Mouse (Mus musculus): ENCODE results near the gene Pcx. TPM values are rescaled to one million over a fixed set of nuclear protein-coding genes. Genes with fewer than 3 reads are reported as not detected.
A peak's percentile ranks its signal among the peaks of the same experiment; 100 is the strongest.

The Pcx gene
- polyA plus RNA-seq, 1 experiment from 2014 or later: 11.8 TPM

- H3K27me3 ChIP-seq (replicated peaks): no peaks in the 10 kb centered on the region
- H3K9me3 ChIP-seq: no peaks in the 10 kb centered on the region
- no peak overlapping the region for H3K4me3 ChIP-seq (replicated peaks)
- no peak overlapping the region for H3K4me2 ChIP-seq (replicated peaks)
- whole genome bisulfite sequencing: 83% methylated on average over 6 of the region's 6 CpGs
- no peak for ATAC-seq
- H3K4me1 ChIP-seq (replicated peaks): no peaks in the 10 kb centered on the region
- no peak overlapping the region for H3K9ac ChIP-seq
- no peaks in the 10 kb centered on the region for H3K36me3 ChIP-seq
- no peak overlapping the region for H3K27ac ChIP-seq
Measured at GRCm38 (mm10) chr19:4540263-4540662, 30.0 kb downstream of the Pcx start.

GRCm38 (mm10) chr19:4540992-4541391, 30.7 kb downstream of the Pcx start:
- H3K27ac ChIP-seq: no peak overlapping the region
- WGBS: 89% methylated on average over 3 of the region's 3 CpGs
- no peak for ATAC-seq

DNA sequence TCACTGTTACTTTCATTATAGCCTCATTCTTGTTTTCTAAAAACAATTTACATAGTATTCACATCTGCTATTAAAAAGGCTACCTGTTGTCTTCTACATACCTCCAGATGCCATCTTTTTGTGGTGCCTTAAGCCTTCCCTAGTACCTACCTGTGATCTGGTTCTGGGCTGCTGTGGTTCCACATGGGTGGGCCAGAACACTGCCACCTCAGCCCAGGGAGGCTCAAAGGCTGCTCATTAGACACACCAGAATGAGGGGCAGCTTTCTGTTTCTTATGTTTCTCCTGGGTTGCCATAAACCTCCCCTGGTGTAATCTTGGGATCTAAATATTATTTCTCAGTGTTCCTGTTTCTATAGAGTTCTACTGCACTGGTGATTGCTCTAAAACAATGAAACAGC, 31.8 kb downstream of the Pcx start:
- Histone ChIP-seq H3K4me3 (replicated peaks) (no peak overlapping the region), H3K4me2 (replicated peaks) (no peak overlapping the region), H3K36me3 (no peaks in the 10 kb centered on the region), H3K4me1 (replicated peaks) (no peaks in the 10 kb centered on the region), H3K27ac (no peak overlapping the region), H3K9ac (no peak overlapping the region), H3K9me3 (no peaks in the 10 kb centered on the region), H3K27me3 (replicated peaks) (no peaks in the 10 kb centered on the region)
- no peak for ATAC-seq

More at GRCm38 (mm10) chr19:4540992-4541391, 30.7 kb downstream of the Pcx start:
- H3K4me3 ChIP-seq (replicated peaks): no peak overlapping the region
- no peaks in the 10 kb centered on the region for H3K9me3 ChIP-seq
- H3K9ac ChIP-seq: no peak overlapping the region
- H3K4me2 ChIP-seq (replicated peaks): no peak overlapping the region
- no peaks in the 10 kb centered on the region for H3K27me3 ChIP-seq (replicated peaks)
- H3K4me1 ChIP-seq (replicated peaks): no peaks in the 10 kb centered on the region
- no peaks in the 10 kb centered on the region for H3K36me3 ChIP-seq

DNA sequence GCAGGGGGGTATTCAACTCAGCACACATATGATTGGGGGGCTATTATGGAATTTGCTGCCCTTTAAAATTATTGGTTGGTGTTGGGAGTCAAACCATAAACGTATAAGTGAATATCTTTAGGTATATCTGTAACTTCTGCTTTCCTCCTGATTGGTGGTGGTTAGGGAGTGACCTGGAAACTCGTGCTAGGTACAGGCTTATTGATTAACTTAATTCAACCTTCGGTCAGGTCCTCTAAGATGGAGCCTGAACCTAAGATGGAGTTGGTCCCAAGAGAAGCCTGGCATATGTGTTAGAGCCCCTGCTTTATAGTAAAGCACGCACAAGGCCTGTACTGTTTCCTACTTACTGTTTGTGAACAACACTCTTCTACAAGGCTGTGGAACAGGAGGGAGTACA, 34.8 kb downstream of the Pcx start:
- Histone ChIP-seq H3K27ac (no peak overlapping the region), H3K4me2 (replicated peaks) (no peak overlapping the region), H3K9ac (no peak overlapping the region), H3K4me1 (replicated peaks) (no peaks in the 10 kb centered on the region), H3K36me3 (no peaks in the 10 kb centered on the region), H3K9me3 (no peaks in the 10 kb centered on the region), H3K4me3 (replicated peaks) (no peak overlapping the region), H3K27me3 (replicated peaks) (no peaks in the 10 kb centered on the region)
- 79% methylated on average over 4 of the region's 4 CpGs for WGBS
- ATAC-seq: no peak

GRCm38 (mm10) chr19:4545841-4546240, 35.6 kb downstream of the Pcx start:
- H3K4me1 ChIP-seq (replicated peaks): no peaks in the 10 kb centered on the region
- H3K9me3 ChIP-seq: no peaks in the 10 kb centered on the region
- no peak overlapping the region for H3K9ac ChIP-seq
- H3K36me3 ChIP-seq: no peaks in the 10 kb centered on the region
- H3K27me3 ChIP-seq (replicated peaks): no peaks in the 10 kb centered on the region
- 81% methylated on average over 6 of the region's 6 CpGs for WGBS
- ATAC-seq: no peak
- no peak overlapping the region for H3K27ac ChIP-seq
- H3K4me2 ChIP-seq (replicated peaks): no peak overlapping the region
- no peak overlapping the region for H3K4me3 ChIP-seq (replicated peaks)

DNA sequence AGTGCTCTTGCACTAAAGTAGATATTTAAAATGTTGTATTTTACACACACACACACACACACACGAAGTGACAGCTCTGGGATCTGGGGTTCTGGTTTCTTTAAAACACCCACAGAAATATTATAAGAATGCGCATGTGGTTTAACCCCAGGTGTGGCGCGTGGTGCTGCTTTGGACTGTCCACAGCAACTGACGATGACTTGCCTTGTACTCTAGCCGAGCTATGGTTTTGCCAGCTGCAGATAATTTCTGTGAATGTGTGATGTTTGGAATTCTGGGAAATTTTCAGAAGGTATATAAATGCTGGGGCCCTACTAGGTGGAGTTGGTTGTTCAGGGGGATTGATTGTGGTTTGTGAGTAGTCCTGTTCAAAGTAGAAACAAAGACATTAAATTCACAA, 37.5 kb downstream of the Pcx start:
- 76% methylated on average over 6 of the region's 6 CpGs for WGBS
- H3K27ac ChIP-seq: no peak overlapping the region

DNA sequence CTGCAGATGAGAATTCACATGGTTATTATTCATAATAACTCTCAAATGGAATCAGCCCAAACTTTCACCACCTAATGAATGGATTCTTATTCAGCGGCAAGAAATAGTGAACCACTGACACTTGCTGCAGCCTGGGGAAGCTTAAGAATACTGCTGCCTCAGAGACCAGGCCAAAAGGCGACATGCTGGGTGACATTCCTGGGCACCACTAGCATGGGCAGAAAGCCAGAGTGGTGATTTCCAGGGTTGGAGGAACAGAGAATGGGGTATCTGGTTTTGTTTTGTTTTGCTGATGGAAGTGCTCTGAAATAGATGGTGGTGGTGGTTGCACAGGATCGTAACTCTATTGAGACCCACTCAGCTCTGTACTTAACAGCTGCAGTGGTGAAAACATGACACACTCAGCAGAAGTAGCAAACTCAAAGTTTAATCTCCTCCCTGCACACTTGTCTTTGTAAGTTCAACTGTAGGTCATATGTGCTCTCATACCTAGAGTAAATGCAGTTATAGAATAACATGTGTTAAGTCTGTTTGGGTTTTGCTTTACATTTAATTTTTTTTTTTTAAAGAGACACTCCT, 38.1 kb downstream of the Pcx start:
- no peaks in the 10 kb centered on the region for H3K36me3 ChIP-seq
- no peak for ATAC-seq
- no peaks in the 10 kb centered on the region for H3K27me3 ChIP-seq (replicated peaks)
- H3K9ac ChIP-seq: no peak overlapping the region
- no peak overlapping the region for H3K27ac ChIP-seq
- H3K4me3 ChIP-seq (replicated peaks): no peak overlapping the region
- H3K4me1 ChIP-seq (replicated peaks): no peaks in the 10 kb centered on the region
- H3K9me3 ChIP-seq: no peaks in the 10 kb centered on the region
- no peak overlapping the region for H3K4me2 ChIP-seq (replicated peaks)
- 78% methylated on average over 3 of the region's 3 CpGs for WGBS

More for the DNA sequence above, 37.5 kb downstream of the Pcx start:
- Histone ChIP-seq H3K27me3 (replicated peaks) (no peaks in the 10 kb centered on the region), H3K4me1 (replicated peaks) (no peaks in the 10 kb centered on the region), H3K4me2 (replicated peaks) (no peak overlapping the region), H3K4me3 (replicated peaks) (no peak overlapping the region), H3K9me3 (no peaks in the 10 kb centered on the region), H3K36me3 (no peaks in the 10 kb centered on the region), H3K9ac (no peak overlapping the region)
- ATAC-seq: no peak

- Histone ChIP-seq H3K9ac (no peak overlapping the region), H3K27me3 (replicated peaks) (no peaks in the 10 kb centered on the region), H3K4me1 (replicated peaks) (no peaks in the 10 kb centered on the region), H3K4me2 (replicated peaks) (no peak overlapping the region), H3K9me3 (no peaks in the 10 kb centered on the region), H3K27ac (no peak overlapping the region), H3K4me3 (replicated peaks) (no peak overlapping the region), H3K36me3 (no peaks in the 10 kb centered on the region)
- no peak for ATAC-seq
Measured at GRCm38 (mm10) chr19:4554248-4554647, 44.0 kb downstream of the Pcx start.

DNA sequence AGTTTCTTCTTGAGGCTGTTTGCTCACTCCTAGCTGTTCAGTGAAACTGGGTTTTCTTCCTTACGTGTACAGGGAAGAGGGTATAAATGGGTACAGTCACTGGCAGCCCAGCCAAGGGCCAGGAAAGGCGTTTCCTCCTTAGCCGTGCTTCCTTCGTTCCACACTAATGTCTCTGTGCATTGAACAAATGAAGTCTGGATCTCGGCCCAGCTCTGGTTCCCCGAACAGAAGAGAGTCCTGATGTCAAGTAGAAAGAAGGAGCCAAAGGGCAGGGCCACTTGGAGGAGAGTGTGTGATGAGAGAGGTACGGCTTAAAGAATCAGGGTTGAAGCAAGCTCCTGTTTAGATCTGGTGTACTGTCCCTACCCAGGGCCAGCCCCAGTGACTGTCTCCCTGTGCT, 44.8 kb downstream of the Pcx start:
- H3K36me3 ChIP-seq: no peaks in the 10 kb centered on the region
- no peaks in the 10 kb centered on the region for H3K4me1 ChIP-seq (replicated peaks)
- H3K9ac ChIP-seq: no peak overlapping the region
- no peak overlapping the region for H3K4me3 ChIP-seq (replicated peaks)
- H3K27ac ChIP-seq: no peak overlapping the region
- H3K4me2 ChIP-seq (replicated peaks): no peak overlapping the region
- ATAC-seq: no peak
- H3K27me3 ChIP-seq (replicated peaks): no peaks in the 10 kb centered on the region
- 76% methylated on average over 7 of the region's 7 CpGs for WGBS
- no peaks in the 10 kb centered on the region for H3K9me3 ChIP-seq

DNA sequence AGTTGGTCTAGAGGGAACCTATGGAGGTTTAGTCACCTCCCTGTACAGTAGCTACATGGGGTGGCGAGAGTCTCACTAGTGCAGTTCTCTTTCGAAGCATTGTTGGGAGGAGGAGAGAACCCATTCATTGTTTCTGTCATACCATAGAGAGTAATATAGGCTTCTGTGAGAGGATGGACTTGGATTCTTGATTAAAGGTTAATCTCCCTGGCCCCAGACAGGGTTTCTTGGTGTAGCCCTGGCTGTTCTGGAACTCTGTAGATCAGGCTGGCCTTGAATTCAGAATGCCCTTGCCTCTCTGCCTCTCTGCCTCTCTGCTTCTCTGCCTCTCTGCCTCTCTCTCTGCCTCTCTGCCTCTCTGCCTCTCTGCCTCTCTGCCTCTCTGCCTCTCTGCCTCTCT, 46.5 kb downstream of the Pcx start:
- Histone ChIP-seq H3K36me3 (no peaks in the 10 kb centered on the region), H3K9me3 (no peaks in the 10 kb centered on the region), H3K4me2 (replicated peaks) (no peak overlapping the region), H3K4me1 (replicated peaks) (no peaks in the 10 kb centered on the region), H3K4me3 (replicated peaks) (no peak overlapping the region), H3K27ac (no peak overlapping the region), H3K27me3 (replicated peaks) (no peaks in the 10 kb centered on the region), H3K9ac (no peak overlapping the region)
- ATAC-seq: no peak
- 86% methylated on average over 2 of the region's 2 CpGs for WGBS

DNA sequence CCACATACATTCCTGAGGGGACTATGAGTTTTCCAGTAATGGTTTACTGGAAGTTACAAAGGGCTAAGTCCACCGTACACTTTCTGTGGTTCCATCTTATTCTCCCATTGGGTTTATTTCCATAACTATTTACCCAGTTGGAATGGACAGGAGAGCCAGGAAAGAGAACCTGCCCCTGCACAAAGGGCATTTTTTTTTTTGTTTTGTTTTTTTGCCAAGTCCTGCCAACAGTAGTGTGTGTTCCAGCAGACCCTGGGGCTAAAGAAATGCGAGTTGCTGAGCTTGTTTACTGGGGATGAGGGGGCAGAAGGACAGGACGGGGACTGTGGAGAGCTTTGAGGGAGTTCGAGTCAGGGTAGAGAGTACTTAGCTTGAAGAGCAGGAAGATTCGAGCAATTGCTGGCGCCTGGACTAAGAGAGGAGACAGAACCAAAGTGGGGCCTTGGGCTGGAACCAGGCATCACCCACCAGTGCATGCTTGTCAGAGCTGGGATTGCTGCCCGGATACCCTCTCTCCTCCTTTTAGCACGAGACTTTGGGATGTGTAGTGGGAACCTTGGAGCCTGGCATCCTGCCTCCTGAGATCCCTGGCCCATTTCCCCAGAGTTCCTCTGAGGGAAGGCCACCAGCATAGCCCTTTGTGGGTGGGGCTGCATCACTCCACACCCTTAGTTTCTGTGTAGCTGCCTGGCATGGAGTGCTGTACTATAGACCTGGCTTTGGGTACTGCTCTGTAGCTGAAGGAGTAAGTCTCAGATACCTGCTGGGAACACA, 47.7 kb downstream of the Pcx start:
- Histone ChIP-seq H3K9ac (no peak overlapping the region), H3K4me3 (replicated peaks) (no peak overlapping the region), H3K4me2 (replicated peaks) (no peak overlapping the region), H3K36me3 (no peaks in the 10 kb centered on the region), H3K9me3 (no peaks in the 10 kb centered on the region), H3K4me1 (replicated peaks) (no peaks in the 10 kb centered on the region), H3K27ac (no peak overlapping the region), H3K27me3 (replicated peaks) (no peaks in the 10 kb centered on the region)
- peak; percentile 83 for ATAC-seq
- 72% methylated on average over 8 of the region's 8 CpGs for WGBS

- no peaks in the 10 kb centered on the region for H3K9me3 ChIP-seq
Measured at GRCm38 (mm10) chr19:4558570-4558955, 48.3 kb downstream of the Pcx start.

DNA sequence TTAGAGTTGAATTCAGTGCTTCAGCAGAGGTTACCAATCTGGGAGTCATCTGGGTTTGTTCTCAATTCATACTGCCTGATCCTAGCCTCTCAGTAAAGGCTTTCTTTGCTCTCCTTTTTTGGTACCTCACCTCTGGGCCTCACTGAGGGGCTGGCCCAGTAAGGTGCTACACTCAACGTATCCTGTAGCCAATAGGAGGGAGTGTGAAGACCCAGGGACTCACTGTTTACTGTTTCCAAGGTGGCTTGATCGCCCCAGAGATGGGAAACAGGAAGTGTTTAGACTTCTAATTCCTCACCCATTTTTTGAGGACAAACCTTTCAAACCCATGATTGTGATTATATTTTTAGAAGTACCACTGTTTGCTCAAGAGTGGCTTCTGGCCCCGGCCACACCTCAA, 48.7 kb downstream of the Pcx start:
- Histone ChIP-seq H3K9me3 (no peaks in the 10 kb centered on the region), H3K4me3 (replicated peaks) (no peak overlapping the region), H3K27ac (no peak overlapping the region), H3K36me3 (no peaks in the 10 kb centered on the region), H3K27me3 (replicated peaks) (no peaks in the 10 kb centered on the region), H3K4me2 (replicated peaks) (no peak overlapping the region), H3K9ac (no peak overlapping the region), H3K4me1 (replicated peaks) (no peaks in the 10 kb centered on the region)
- ATAC-seq: peak; percentile 41; the same call in 1 of the 2 replicates
- WGBS: 43% methylated on average over 3 of the region's 3 CpGs

More at GRCm38 (mm10) chr19:4558570-4558955, 48.3 kb downstream of the Pcx start:
- Histone ChIP-seq H3K9ac (no peak overlapping the region), H3K27me3 (replicated peaks) (no peaks in the 10 kb centered on the region), H3K27ac (no peak overlapping the region), H3K4me2 (replicated peaks) (no peak overlapping the region), H3K4me1 (replicated peaks) (no peaks in the 10 kb centered on the region), H3K4me3 (replicated peaks) (no peak overlapping the region), H3K36me3 (no peaks in the 10 kb centered on the region)
- ATAC-seq: peak; percentile 92
- WGBS: 78% methylated on average over 3 of the region's 3 CpGs
